Mouse (Mus musculus) MEL (cell line): ENCODE data around the gene Amigo3. TPM values are rescaled to one million over a fixed set of nuclear protein-coding genes. Genes with fewer than 3 reads are reported as not detected.

Experiments
- DNase-seq: peaks from one replicate; pipeline ENCODE4 v3.0.0; 2011; ENCODE audit warnings: low read depth, low spot score
- H3K27ac ChIP-seq: 2 replicates; pipeline ENCODE4 v1.5.1; 2012; ENCODE audit warnings: low read depth, mild to moderate bottlenecking, control low read depth, low read length, moderate library complexity; ENCODE audit not compliant: control insufficient read depth
- H3K27me3 ChIP-seq, 2 experiments: fragments of 150-350 bp in 1 of 2; sonication (generic) in 1 of 2; 2 replicates each; pipeline ENCODE4 v1.6.1; 2012; ENCODE audit warnings: low read length in 2 of 2, mild to moderate bottlenecking in 2 of 2, improper control_type of control experiment in 1 of 2, moderate library complexity in 1 of 2; ENCODE audit not compliant: insufficient read depth in 2 of 2, control insufficient read depth in 1 of 2
- H3K36me3 ChIP-seq, 2 experiments: 2 replicates each; pipeline ENCODE4 v1.6.1; 2012 to 2014; ENCODE audit warnings: low read length in 2 of 2, improper control_type of control experiment in 1 of 2, inconsistent platforms in 1 of 2, mild to moderate bottlenecking in 1 of 2; ENCODE audit not compliant: insufficient read depth in 2 of 2, control insufficient read depth in 1 of 2
- H3K4me1 ChIP-seq, 2 experiments: fragments of 150-350 bp in 1 of 2; sonication (generic) in 1 of 2; 2 replicates each; pipeline ENCODE4 v1.6.1; 2012; ENCODE audit warnings: low read length in 2 of 2, improper control_type of control experiment in 1 of 2, mild to moderate bottlenecking in 1 of 2; ENCODE audit not compliant: insufficient read depth in 2 of 2, control insufficient read depth in 1 of 2
- H3K4me3 ChIP-seq, 2 experiments: fragments of 150-350 bp in 1 of 2; sonication (generic) in 1 of 2; 2 replicates each; pipeline ENCODE4 v1.5.1; 2012; ENCODE audit warnings: low read depth in 2 of 2, low read length in 2 of 2, mild to moderate bottlenecking in 2 of 2, moderate library complexity in 2 of 2, control low read depth in 1 of 2, improper control_type of control experiment in 1 of 2; ENCODE audit not compliant: control insufficient read depth in 1 of 2, insufficient read depth in 1 of 2
- H3K79me2 ChIP-seq: 2 replicates; pipeline ENCODE4 v1.6.1; 2012; ENCODE audit warnings: mild to moderate bottlenecking, low read length, moderate library complexity; ENCODE audit not compliant: control insufficient read depth, poor library complexity, insufficient read depth
- H3K9ac ChIP-seq: 2 replicates; pipeline ENCODE4 v1.6.1; 2012; ENCODE audit warnings: low read depth, mild to moderate bottlenecking, control low read depth, low read length, moderate library complexity; ENCODE audit not compliant: control insufficient read depth, poor library complexity, severe bottlenecking
- H3K9me3 ChIP-seq: fragments of 150-350 bp; sonication (generic); replicated peaks from 2 replicates; pipeline ENCODE4 v1.6.1; 2012; ENCODE audit warnings: mild to moderate bottlenecking, low read length, improper control_type of control experiment, moderate library complexity; ENCODE audit not compliant: insufficient read depth
- CTCF ChIP-seq, 3 experiments: IDR thresholded peaks in 2 of 3; conservative IDR thresholded peaks in 1 of 3; 2 replicates each; pipeline ENCODE4 v1.5.1; 2011 to 2012; ENCODE audit warnings: low read length in 3 of 3, low read depth in 2 of 3, mild to moderate bottlenecking in 2 of 3, improper control_type of control experiment in 1 of 3, inconsistent platforms in 1 of 3, mixed read lengths in 1 of 3, moderate library complexity in 1 of 3; ENCODE audit not compliant: control insufficient read depth in 1 of 3, insufficient read depth in 1 of 3, poor library complexity in 1 of 3, severe bottlenecking in 1 of 3
- E2F4 ChIP-seq: IDR thresholded peaks from 2 replicates; pipeline ENCODE4 v1.6.1; 2011; ENCODE audit warnings: low read depth, low read length, improper control_type of control experiment, borderline replicate concordance
- EP300 ChIP-seq, 2 experiments: IDR thresholded peaks; 2 replicates each; pipeline ENCODE4 v1.6.1; 2011; ENCODE audit warnings: improper control_type of control experiment in 2 of 2, low read length in 2 of 2, low read depth in 1 of 2, mild to moderate bottlenecking in 1 of 2
- ETS1 ChIP-seq: IDR thresholded peaks from 2 replicates; pipeline ENCODE4 v1.6.1; 2012; ENCODE audit warnings: low read depth, mild to moderate bottlenecking, inconsistent platforms, low read length, improper control_type of control experiment, moderate library complexity
- GABPA ChIP-seq: IDR thresholded peaks from 2 replicates; pipeline ENCODE4 v1.6.1; 2012; ENCODE audit warnings: low read depth, mild to moderate bottlenecking, inconsistent platforms, low read length, improper control_type of control experiment, moderate library complexity
- KAT2A ChIP-seq: conservative IDR thresholded peaks from 2 replicates; pipeline ENCODE4 v1.6.1; 2012; ENCODE audit warnings: low read depth, low read length, improper control_type of control experiment, inconsistent platforms
- MAX ChIP-seq: IDR thresholded peaks from 2 replicates; pipeline ENCODE4 v1.6.1; 2011; ENCODE audit warnings: low read length, improper control_type of control experiment
- MAZ ChIP-seq: IDR thresholded peaks from 2 replicates; pipeline ENCODE4 v1.6.1; 2012; ENCODE audit warnings: low read depth, mild to moderate bottlenecking, inconsistent platforms, low read length, improper control_type of control experiment
- MEF2A ChIP-seq: IDR thresholded peaks from 2 replicates; pipeline ENCODE4 v1.6.1; 2014; ENCODE audit warnings: low read depth, mild to moderate bottlenecking, inconsistent platforms, low read length, improper control_type of control experiment; ENCODE audit not compliant: poor library complexity, insufficient replicate concordance, severe bottlenecking; ENCODE audit errors: extremely low read depth
- MYC ChIP-seq: IDR thresholded peaks from 2 replicates; pipeline ENCODE4 v1.6.1; 2011; ENCODE audit warnings: low read depth, mild to moderate bottlenecking, low read length, improper control_type of control experiment, moderate library complexity
- POLR2A ChIP-seq, 2 experiments: IDR thresholded peaks; 2 replicates each; pipeline ENCODE4 v1.6.1; 2011 to 2012; ENCODE audit warnings: low read length in 2 of 2, mild to moderate bottlenecking in 2 of 2, control low read depth in 1 of 2, improper control_type of control experiment in 1 of 2, low read depth in 1 of 2, moderate library complexity in 1 of 2; ENCODE audit not compliant: control insufficient read depth in 1 of 2, insufficient read depth in 1 of 2, poor library complexity in 1 of 2
- POLR2AphosphoS5 ChIP-seq: IDR thresholded peaks from 2 replicates; pipeline ENCODE4 v1.6.1; 2012; ENCODE audit warnings: low read depth, borderline replicate concordance, mild to moderate bottlenecking, inconsistent platforms, low read length, moderate library complexity, mixed read lengths
- RAD21 ChIP-seq: IDR thresholded peaks from 2 replicates; pipeline ENCODE4 v1.6.1; 2011; ENCODE audit warnings: mild to moderate bottlenecking, low read depth, low read length, improper control_type of control experiment
- SMC3 ChIP-seq: IDR thresholded peaks from 2 replicates; pipeline ENCODE4 v1.6.1; 2011; ENCODE audit warnings: low read depth, low read length, improper control_type of control experiment
- TBP ChIP-seq: IDR thresholded peaks from 2 replicates; pipeline ENCODE4 v1.8.0; 2011; ENCODE audit warnings: low read depth, low read length, improper control_type of control experiment
- TCF12 ChIP-seq: IDR thresholded peaks from 2 replicates; pipeline ENCODE4 v1.6.1; 2014; ENCODE audit warnings: low read depth, mild to moderate bottlenecking, inconsistent platforms, low read length, improper control_type of control experiment, moderate library complexity
- USF2 ChIP-seq, 2 experiments: IDR thresholded peaks; 2 replicates each; pipeline ENCODE4 v1.6.1; 2011 to 2012; ENCODE audit warnings: improper control_type of control experiment in 2 of 2, low read length in 2 of 2, borderline replicate concordance in 1 of 2, inconsistent platforms in 1 of 2, low read depth in 1 of 2, mild to moderate bottlenecking in 1 of 2; ENCODE audit not compliant: insufficient read depth in 1 of 2
- ZC3H11A ChIP-seq: IDR thresholded peaks from 2 replicates; pipeline ENCODE4 v1.6.1; 2012; ENCODE audit warnings: low read depth, mild to moderate bottlenecking, inconsistent platforms, low read length, improper control_type of control experiment
- ZKSCAN1 ChIP-seq: IDR thresholded peaks from 2 replicates; pipeline ENCODE4 v1.6.1; 2012; ENCODE audit warnings: low read depth, mild to moderate bottlenecking, inconsistent platforms, low read length, improper control_type of control experiment, moderate library complexity
- polyA plus RNA-seq, 2 experiments: library from polyadenylated mRNA; stranded (reverse) in 1 of 2; unstranded in 1 of 2; fragments of >175 nt in 1 of 2; fragments of >200 nt in 1 of 2; gene quantifications; 2 replicates each; pipeline versions ENCODE4 v1.2.1 to v1.2.4; 2012; ENCODE audit warnings: low replicate concordance in 2 of 2, low read depth in 1 of 2; ENCODE audit not compliant: insufficient read length in 2 of 2, insufficient read depth in 1 of 2, missing spikeins in 1 of 2
- total RNA-seq: library from RNA; depleted of rRNA; stranded (reverse); fragments of 300-350 nt; gene quantifications from 2 replicates; pipeline ENCODE4 v1.2.3, GENCODE M21; 2012

Gene Amigo3
- total and polyA plus RNA-seq, 3 experiments: 2.2 to 3.4 TPM; not detected in 1

DNA sequence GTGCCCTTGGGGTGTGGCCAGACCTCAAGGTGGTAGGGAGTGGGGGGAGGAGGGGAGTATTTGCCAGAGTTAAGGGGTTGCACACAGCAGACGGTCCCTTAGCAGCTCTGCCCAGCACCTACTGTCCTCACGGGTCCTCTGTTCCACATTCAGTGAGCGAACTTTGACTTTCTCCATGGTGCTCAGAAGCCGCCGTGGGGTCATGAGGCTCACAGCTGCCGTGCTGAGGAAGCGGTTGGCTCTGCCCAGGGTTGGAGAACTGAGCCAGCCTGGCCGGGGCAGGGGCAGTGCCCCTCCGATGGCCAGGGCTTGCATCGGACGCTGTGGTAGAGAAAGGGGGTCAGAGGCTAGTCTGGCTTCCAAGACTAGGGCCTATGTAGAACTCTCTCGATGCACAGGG, 10.4 kb downstream of the Amigo3 start:
- H3K9ac ChIP-seq: no peak overlapping the region
- no peak overlapping the region for H3K4me3 ChIP-seq
- H3K79me2 ChIP-seq: no peaks in the 10 kb centered on the region
- H3K4me1 ChIP-seq: no peaks in the 10 kb centered on the region
- DNase-seq: no peak
- H3K27me3 ChIP-seq: no peaks in the 10 kb centered on the region
- no peaks in the 10 kb centered on the region; a peak in 1 of 4 replicates for H3K36me3 ChIP-seq
- TF ChIP-seq GABPA (no peak), MEF2A (no peak), ZKSCAN1 (no peak), TCF12 (no peak), E2F4 (no peak), POLR2AphosphoS5 (no peak), SMC3 (no peak), ETS1 (no peak), MAZ (no peak), KAT2A (no peak), MYC (no peak), USF2 (IDR thresholded peaks at IDR 0.05; ENCODE audit: borderline replicate concordance in 1 of 2, insufficient read depth in 1 of 2, low read depth in 1 of 2, low read length in 2 of 2) (no peak), POLR2A (IDR thresholded peaks at IDR 0.05; ENCODE audit: control insufficient read depth in 1 of 2, insufficient read depth in 1 of 2, low read depth in 1 of 2, low read length in 2 of 2, poor library complexity in 1 of 2) (no peak)
- no peak overlapping the region for H3K27ac ChIP-seq
- H3K9me3 ChIP-seq: no peaks in the 10 kb centered on the region

DNA sequence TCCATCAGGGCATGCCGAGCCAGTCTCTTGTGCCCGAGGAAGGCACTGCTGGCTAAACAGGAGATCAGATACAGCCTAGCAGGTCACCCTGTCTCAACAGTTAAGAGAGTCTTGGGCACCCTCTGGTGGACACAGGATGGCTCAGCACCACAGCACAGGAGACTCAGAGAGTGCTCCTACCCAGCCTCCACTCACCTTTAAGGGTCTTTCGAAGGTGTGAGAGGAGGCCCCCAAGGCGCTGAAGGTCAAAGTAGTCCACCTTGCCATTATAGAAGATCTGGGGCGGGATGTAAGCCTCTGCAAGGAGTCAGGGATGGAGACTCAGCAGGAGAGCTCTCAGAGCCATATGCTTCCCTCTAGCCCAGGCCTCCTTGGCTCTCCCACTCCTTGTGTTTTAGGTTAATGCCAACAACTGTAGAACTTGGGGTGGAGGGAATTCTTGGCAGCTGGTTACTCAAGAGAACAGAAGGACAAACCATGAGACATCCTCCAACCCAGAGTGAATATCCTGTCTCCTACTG, 12.6 kb downstream of the Amigo3 start:
- no peak overlapping the region for H3K27ac ChIP-seq
- no peaks in the 10 kb centered on the region for H3K4me1 ChIP-seq
- DNase-seq: peak; percentile 70
- no peaks in the 10 kb centered on the region for H3K79me2 ChIP-seq
- no peaks in the 10 kb centered on the region; a peak in 1 of 4 replicates for H3K36me3 ChIP-seq
- no peaks in the 10 kb centered on the region for H3K27me3 ChIP-seq
- TF ChIP-seq EP300 (IDR thresholded peaks at IDR 0.05; ENCODE audit: low read depth in 1 of 2, low read length in 2 of 2) (no peak), ZC3H11A (peak; percentile 59), MAX (no peak), TBP (no peak), RAD21 (peak; percentile 73), MAZ (no peak), CTCF (IDR thresholded peaks at IDR 0.05 in 2 of 3, conservative IDR thresholded peaks at IDR 0.05 in 1 of 3; ENCODE audit: control insufficient read depth in 1 of 3, insufficient read depth in 1 of 3, low read depth in 2 of 3, low read length in 3 of 3, poor library complexity in 1 of 3, severe bottlenecking in 1 of 3) (peak; percentile 80 to 84 (median 80)), SMC3 (peak; percentile 81), TCF12 (no peak)
- H3K9me3 ChIP-seq: no peaks in the 10 kb centered on the region
- H3K9ac ChIP-seq: no peak overlapping the region
- no peak overlapping the region for H3K4me3 ChIP-seq
